Mouse (Mus musculus) liver, postnatal 0 days (tissue): ENCODE measurements at regions not wholly inside any gene's neighbourhood (a gene's known extent, or its start where the extent isn't known, plus 50 kb on each side); places are given as distances from the start of the nearest gene placed in this dataset.

Experiments
- ATAC-seq: fragments of 200-750 bp; cut with Nextera tagmentation; 2 replicates; pipeline ENCODE4 v1.8.0; 2017; ENCODE audit warnings: mild to moderate bottlenecking, moderate library complexity
- DNase-seq: peaks from one replicate; pipeline ENCODE4 v3.0.0-alpha.2; 2016
- H3K27ac ChIP-seq: fragments of 300-500 bp; sonication (generic); 2 replicates; pipeline ENCODE4 v1.5.1; 2014; ENCODE audit warnings: antibody characterized with exemption, moderate library complexity, mild to moderate bottlenecking, low read depth
- H3K27me3 ChIP-seq: fragments of 300-500 bp; sonication (generic); 2 replicates; pipeline ENCODE4 v1.6.1; 2014; ENCODE audit warnings: low read length, control low read depth, mixed read lengths; ENCODE audit not compliant: insufficient read depth
- H3K36me3 ChIP-seq: fragments of 300-500 bp; sonication (generic); replicated peaks from 2 replicates; pipeline ENCODE4 v1.6.1; 2014; ENCODE audit warnings: mild to moderate bottlenecking, control low read depth, low read length, moderate library complexity, mixed read lengths; ENCODE audit not compliant: insufficient read depth
- H3K4me1 ChIP-seq: fragments of 300-500 bp; sonication (generic); 2 replicates; pipeline ENCODE4 v1.6.1; 2014; ENCODE audit warnings: antibody characterized with exemption, mild to moderate bottlenecking, control low read depth; ENCODE audit not compliant: insufficient read depth
- H3K4me2 ChIP-seq: fragments of 300-500 bp; sonication (generic); 2 replicates; pipeline ENCODE4 v1.6.1; 2014; ENCODE audit warnings: low read depth, mild to moderate bottlenecking, low read length, moderate library complexity, mixed read lengths
- H3K4me3 ChIP-seq: fragments of 300-500 bp; sonication (generic); 2 replicates; pipeline ENCODE4 v1.5.1; 2014; ENCODE audit warnings: low read depth, low read length
- H3K9ac ChIP-seq: fragments of 300-500 bp; sonication (generic); replicated peaks from 2 replicates; pipeline ENCODE4 v1.6.1; 2014; ENCODE audit warnings: mild to moderate bottlenecking, moderate library complexity
- H3K9me3 ChIP-seq: fragments of 300-500 bp; sonication (generic); 2 replicates; pipeline ENCODE4 v1.6.1; 2016; ENCODE audit warnings: mild to moderate bottlenecking, control low read depth, low read length, mixed read lengths
- CTCF ChIP-seq: sonication (generic); IDR thresholded peaks from 2 replicates; pipeline ENCODE4 v1.5.1; 2016; ENCODE audit warnings: antibody characterized with exemption, low read depth
- EP300 ChIP-seq: IDR thresholded peaks from 2 replicates; pipeline ENCODE4 v1.6.1; 2016; ENCODE audit warnings: antibody characterized with exemption, low read depth, mild to moderate bottlenecking
- WGBS: fragments of 180-500 bp; shearing (Covaris S2); extraction: QIAGEN DNeasy Blood & Tissue Kit; methylation state at CpG from one replicate; pipeline ENCODE4 v1.1.7; 2014; ENCODE audit not compliant: insufficient replicate concordance; 5-methylcytosine and 5-hydroxymethylcytosine counted together

GRCm38 (mm10) chr17:51961337-51961736, 128.2 kb upstream of the Satb1 start:
- 81% methylated on average over 4 of the region's 4 CpGs for WGBS
- DNase-seq, result no peak
- TF ChIP-seq EP300 (no peak), CTCF (no peak)
- H3K4me1 ChIP-seq, result no peaks in the 10 kb centered on the region
- no peaks in the 10 kb centered on the region for H3K36me3 ChIP-seq
- no peaks in the 10 kb centered on the region for H3K27me3 ChIP-seq
- no peaks in the 10 kb centered on the region for H3K9me3 ChIP-seq
- no peak for ATAC-seq
- H3K9ac ChIP-seq, result no peak overlapping the region
- no peak overlapping the region for H3K4me2 ChIP-seq
- no peak overlapping the region for H3K4me3 ChIP-seq
- H3K27ac ChIP-seq, result no peak overlapping the region

GRCm38 (mm10) chr17:51956275-51956674, 123.2 kb upstream of the Satb1 start:
- Histone ChIP-seq H3K4me2 (no peak overlapping the region), H3K27me3 (no peaks in the 10 kb centered on the region), H3K4me1 (no peaks in the 10 kb centered on the region), H3K27ac (no peak overlapping the region), H3K36me3 (no peaks in the 10 kb centered on the region), H3K9ac (no peak overlapping the region), H3K4me3 (no peak overlapping the region), H3K9me3 (no peaks in the 10 kb centered on the region)
- 82% methylated on average over 13 of the region's 13 CpGs for WGBS
- no peak for ATAC-seq
- DNase-seq, result no peak
- TF ChIP-seq CTCF (no peak), EP300 (no peak)

- H3K9ac ChIP-seq, result no peak overlapping the region
- H3K4me2 ChIP-seq, result no peak overlapping the region
- no peaks in the 10 kb centered on the region for H3K4me1 ChIP-seq
- 56% methylated on average over 5 of the region's 5 CpGs for WGBS
- no peaks in the 10 kb centered on the region for H3K36me3 ChIP-seq
- no peaks in the 10 kb centered on the region for H3K27me3 ChIP-seq
- ATAC-seq, result no peak
- DNase-seq, result no peak
- no peak overlapping the region for H3K27ac ChIP-seq
- TF ChIP-seq CTCF, result no peak
- TF ChIP-seq EP300, result no peak
- no peak overlapping the region for H3K4me3 ChIP-seq
- H3K9me3 ChIP-seq, result no peaks in the 10 kb centered on the region
Observed at GRCm38 (mm10) chr17:51937707-51938106, 104.6 kb upstream of the Satb1 start.

GRCm38 (mm10) chr17:51936071-51936470, 103.0 kb upstream of the Satb1 start:
- TF ChIP-seq CTCF (no peak), EP300 (no peak)

GRCm38 (mm10) chr17:51926392-51926791, 93.3 kb upstream of the Satb1 start:
- Histone ChIP-seq H3K27me3 (no peaks in the 10 kb centered on the region), H3K4me3 (no peak overlapping the region), H3K36me3 (no peaks in the 10 kb centered on the region), H3K9me3 (no peaks in the 10 kb centered on the region), H3K4me1 (no peaks in the 10 kb centered on the region), H3K4me2 (no peak overlapping the region), H3K9ac (no peak overlapping the region), H3K27ac (no peak overlapping the region)
- ATAC-seq (no peak), DNase-seq (no peak)
- TF ChIP-seq EP300, result no peak
- 30% methylated on average over 3 of the region's 3 CpGs for WGBS

More at GRCm38 (mm10) chr17:51936071-51936470, 103.0 kb upstream of the Satb1 start:
- Histone ChIP-seq H3K9ac (no peak overlapping the region), H3K4me3 (no peak overlapping the region), H3K27ac (no peak overlapping the region), H3K4me1 (no peaks in the 10 kb centered on the region), H3K4me2 (no peak overlapping the region), H3K9me3 (no peaks in the 10 kb centered on the region), H3K36me3 (no peaks in the 10 kb centered on the region), H3K27me3 (no peaks in the 10 kb centered on the region)
- DNase-seq (no peak), ATAC-seq (no peak)
- 77% methylated on average over 5 of the region's 5 CpGs for WGBS

- H3K9me3 ChIP-seq, result no peaks in the 10 kb centered on the region
- no peak for TF ChIP-seq EP300
- TF ChIP-seq CTCF, result no peak
- no peaks in the 10 kb centered on the region for H3K36me3 ChIP-seq
- no peak overlapping the region for H3K4me2 ChIP-seq
- H3K4me1 ChIP-seq, result no peaks in the 10 kb centered on the region
- H3K27me3 ChIP-seq, result no peaks in the 10 kb centered on the region
- no peak overlapping the region for H3K9ac ChIP-seq
- no peak for DNase-seq
- WGBS, result 79% methylated on average over 4 of the region's 4 CpGs
- H3K27ac ChIP-seq, result no peak overlapping the region
- ATAC-seq, result no peak
- no peak overlapping the region for H3K4me3 ChIP-seq
Observed at GRCm38 (mm10) chr17:51907031-51907430, 73.9 kb upstream of the Satb1 start.

- no peak overlapping the region for H3K4me3 ChIP-seq
- ATAC-seq (no peak), DNase-seq (no peak)
- H3K27me3 ChIP-seq, result no peaks in the 10 kb centered on the region
- no peak overlapping the region for H3K4me2 ChIP-seq
- no peak overlapping the region for H3K9ac ChIP-seq
- no peaks in the 10 kb centered on the region for H3K36me3 ChIP-seq
- H3K4me1 ChIP-seq, result no peaks in the 10 kb centered on the region
- TF ChIP-seq EP300, result no peak
- no peak for TF ChIP-seq CTCF
- no peaks in the 10 kb centered on the region for H3K9me3 ChIP-seq
- no peak overlapping the region for H3K27ac ChIP-seq
- 60% methylated on average over 4 of the region's 4 CpGs for WGBS
Observed at GRCm38 (mm10) chr17:51906418-51906817, 73.3 kb upstream of the Satb1 start.
